Mouse (Mus musculus) cerebral cortex, adult 2 months (tissue): Measurements from ENCODE around the gene Irs2.

Experiments
- WGBS: fragments of 180-500 bp; shearing (Covaris S2); methylation state at CpG from one replicate; pipeline ENCODE4 v1.1.7; 2018; 5-methylcytosine and 5-hydroxymethylcytosine counted together

The Irs2 gene

GRCm38 (mm10) chr8:10953346-10954053 lies 54.8 kb downstream of the Irs2 start:
- 15% methylated on average over 11 of the region's 11 CpGs for WGBS

GRCm38 (mm10) chr8:10952706-10953105 lies 55.6 kb downstream of the Irs2 start:
- WGBS = 56% methylated on average over 5 of the region's 5 CpGs

- 93% methylated on average over 2 of the region's 2 CpGs for WGBS
These were observed 56.0 kb downstream of the Irs2 start for GRCm38 (mm10) chr8:10952235-10952634.

GRCm38 (mm10) chr8:10951567-10951966 lies 56.7 kb downstream of the Irs2 start:
- 94% methylated on average over 4 of the region's 4 CpGs for WGBS

GRCm38 (mm10) chr8:10945939-10946740 lies 62.1 kb downstream of the Irs2 start:
- WGBS = 5% methylated on average over 23 of the region's 23 CpGs

- 78% methylated on average over 2 of the region's 2 CpGs for WGBS
These were observed 62.8 kb downstream of the Irs2 start for GRCm38 (mm10) chr8:10945490-10945889.

GRCm38 (mm10) chr8:10943314-10944060 lies 64.8 kb downstream of the Irs2 start:
- WGBS = 80% methylated on average over 9 of the region's 9 CpGs

GRCm38 (mm10) chr8:10939883-10940282 lies 68.4 kb downstream of the Irs2 start:
- 87% methylated on average over 6 of the region's 6 CpGs for WGBS

- WGBS = 76% methylated on average over 3 of the region's 3 CpGs
These were observed 69.0 kb downstream of the Irs2 start for GRCm38 (mm10) chr8:10939210-10939782.

GRCm38 (mm10) chr8:10938284-10938683 lies 70.0 kb downstream of the Irs2 start:
- 96% methylated on average over 6 of the region's 6 CpGs for WGBS

GRCm38 (mm10) chr8:10936646-10937045 lies 71.6 kb downstream of the Irs2 start:
- 68% methylated on average over 9 of the region's 9 CpGs for whole genome bisulfite sequencing

GRCm38 (mm10) chr8:10935231-10935630 lies 73.0 kb downstream of the Irs2 start:
- WGBS = 79% methylated on average over 8 of the region's 8 CpGs
